Mouse (Mus musculus) spleen, postnatal 10 days (tissue): Measurements from ENCODE around the gene Lhpp.

Experiments
- DNase-seq, 2 experiments: peaks; one replicate each; pipeline ENCODE4 v3.0.0; 2021 to 2022; ENCODE audit warnings: low spot score in 2 of 2

The Lhpp gene

GRCm38 (mm10) chr7:132599071-132599975 is 11.1 kb upstream of the Lhpp start, which contains the start of gene Nkx1-2:
TSS of gene Nkx1-2 (minus strand) at chr7:132599637.
- no peak for DNase-seq

- no peak for DNase-seq
Measured at GRCm38 (mm10) chr7:132600026-132600425, 10.4 kb upstream of the Lhpp start.

- DNase-seq = no peak
Measured at GRCm38 (mm10) chr7:132600926-132601325, 9.5 kb upstream of the Lhpp start.

- no peak for DNase-seq
Measured at GRCm38 (mm10) chr7:132604720-132605119, 5.7 kb upstream of the Lhpp start.

- no peak for DNase-seq
Measured at GRCm38 (mm10) chr7:132605689-132606088, 4.7 kb upstream of the Lhpp start.

GRCm38 (mm10) chr7:132608316-132609020 is 2.0 kb upstream of the Lhpp start:
- DNase-seq = no peak

GRCm38 (mm10) chr7:132611530-132611929 is 1.1 kb downstream of the Lhpp start:
- DNase-seq = no peak

GRCm38 (mm10) chr7:132615346-132615745 is 4.9 kb downstream of the Lhpp start:
- no peak for DNase-seq

- no peak for DNase-seq
Measured at GRCm38 (mm10) chr7:132616391-132616790, 6.0 kb downstream of the Lhpp start.

GRCm38 (mm10) chr7:132617021-132617564 is 6.7 kb downstream of the Lhpp start:
- DNase-seq = no peak

- no peak for DNase-seq
Measured at GRCm38 (mm10) chr7:132619549-132619948, 9.1 kb downstream of the Lhpp start.

- DNase-seq = no peak
Measured at GRCm38 (mm10) chr7:132619975-132620918, 9.8 kb downstream of the Lhpp start.

GRCm38 (mm10) chr7:132624161-132624560 is 13.7 kb downstream of the Lhpp start:
- DNase-seq = no peak

- DNase-seq = no peak
Measured at GRCm38 (mm10) chr7:132626174-132626573, 15.7 kb downstream of the Lhpp start.

GRCm38 (mm10) chr7:132627448-132627847 is 17.0 kb downstream of the Lhpp start:
- no peak for DNase-seq

- no peak for DNase-seq
Measured at GRCm38 (mm10) chr7:132631313-132631712, 20.9 kb downstream of the Lhpp start.

GRCm38 (mm10) chr7:132637292-132637691 is 26.9 kb downstream of the Lhpp start:
- no peak for DNase-seq

GRCm38 (mm10) chr7:132638446-132639087 is 28.1 kb downstream of the Lhpp start:
- DNase-seq = peak in 1 of 2 experiments; percentile 45

GRCm38 (mm10) chr7:132640946-132641345 is 30.5 kb downstream of the Lhpp start:
- no peak for DNase-seq

- no peak for DNase-seq
Measured at GRCm38 (mm10) chr7:132641606-132642005, 31.2 kb downstream of the Lhpp start.
